Mouse (Mus musculus): ENCODE measurements at regions not wholly inside any gene's neighbourhood (a gene's known extent, or its start where the extent isn't known, plus 50 kb on each side); places are given as distances from the start of the nearest gene placed in this dataset.
"Not testable (repeated sequence)": the region's sequence is repeated elsewhere in the genome, so short reads cannot be mapped to it uniquely, and the experiment has no call there.

DNA sequence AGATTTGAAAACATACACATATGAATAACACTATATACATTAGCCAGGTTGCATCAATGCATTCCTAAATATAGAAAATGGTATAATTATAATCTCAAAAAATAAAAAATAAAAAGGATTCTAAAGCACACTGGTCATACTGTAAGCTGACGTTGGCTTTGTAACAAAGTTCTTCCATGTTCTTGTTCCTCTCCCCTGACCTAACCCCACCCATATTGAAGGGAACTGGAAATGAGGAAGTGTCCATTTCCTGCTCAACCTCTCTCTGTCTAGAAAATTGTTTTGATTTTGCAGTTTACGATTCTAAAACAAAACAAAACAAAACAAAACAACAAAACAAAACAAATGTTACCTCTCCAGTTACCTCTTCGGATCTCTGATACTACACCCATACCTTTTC, 427.5 kb upstream of the Dab2 start:
- H3K4me2 ChIP-seq (ENCODE audit: low read depth, low read length, severe bottlenecking): no peak overlapping the region

DNA sequence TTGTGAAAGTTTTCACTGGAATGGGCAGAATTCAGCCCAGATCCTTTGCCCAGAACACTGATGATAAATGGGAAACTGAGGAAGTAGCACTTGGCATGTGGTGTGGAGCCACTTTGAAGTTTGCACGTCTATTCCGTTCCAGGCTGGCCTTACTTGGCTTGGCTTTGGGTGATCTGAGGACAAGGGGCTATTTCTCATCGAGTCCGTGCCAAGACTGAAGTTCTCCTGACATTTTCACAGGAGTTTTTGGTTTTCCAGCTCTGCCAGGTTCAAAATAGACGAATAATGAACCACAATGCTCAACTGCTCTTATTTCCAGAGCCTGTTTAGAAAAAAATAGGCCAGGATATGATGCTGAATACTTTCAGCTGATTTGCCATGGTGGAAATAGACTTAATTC, 421.8 kb upstream of the Dab2 start:
- H3K4me1 ChIP-seq (replicated peaks; ENCODE audit: control insufficient read depth, insufficient read depth, low read length): no peaks in the 10 kb centered on the region
- no peaks in the 10 kb centered on the region for H3K9me3 ChIP-seq (ENCODE audit: control insufficient read depth, low read length)
- ATAC-seq (replicated peaks; ENCODE audit: low FRiP score): no peak
- no peaks in the 10 kb centered on the region for H3K36me3 ChIP-seq (ENCODE audit: control insufficient read depth, insufficient read depth, low read length)
- no peak for DNase-seq (ENCODE audit: low spot score)
- no peak overlapping the region for H3K4me3 ChIP-seq (ENCODE audit: low read depth, low read length)
- no peak overlapping the region for H3K9ac ChIP-seq (ENCODE audit: low read length)
- H3K27me3 ChIP-seq (ENCODE audit: control insufficient read depth, insufficient read depth, low read length): no peaks in the 10 kb centered on the region
- WGBS: 90% methylated on average over 5 of the region's 5 CpGs
- no peak overlapping the region for H3K27ac ChIP-seq (ENCODE audit: low read depth, low read length)
- H3K4me2 ChIP-seq (ENCODE audit: low read depth, low read length, severe bottlenecking): no peak overlapping the region

More for the DNA sequence above, 427.5 kb upstream of the Dab2 start:
- Histone ChIP-seq H3K27me3 (ENCODE audit: control insufficient read depth, insufficient read depth, low read length) (no peaks in the 10 kb centered on the region), H3K4me1 (replicated peaks; ENCODE audit: control insufficient read depth, insufficient read depth, low read length) (no peaks in the 10 kb centered on the region), H3K27ac (ENCODE audit: low read depth, low read length) (no peak overlapping the region), H3K4me3 (ENCODE audit: low read depth, low read length) (no peak overlapping the region), H3K9ac (ENCODE audit: low read length) (no peak overlapping the region), H3K9me3 (ENCODE audit: control insufficient read depth, low read length) (no peaks in the 10 kb centered on the region), H3K36me3 (ENCODE audit: control insufficient read depth, insufficient read depth, low read length) (no peaks in the 10 kb centered on the region)
- WGBS: 87% methylated on average over 3 of the region's 3 CpGs
- ATAC-seq (replicated peaks; ENCODE audit: low FRiP score) (no peak), DNase-seq (ENCODE audit: low spot score) (no peak)

DNA sequence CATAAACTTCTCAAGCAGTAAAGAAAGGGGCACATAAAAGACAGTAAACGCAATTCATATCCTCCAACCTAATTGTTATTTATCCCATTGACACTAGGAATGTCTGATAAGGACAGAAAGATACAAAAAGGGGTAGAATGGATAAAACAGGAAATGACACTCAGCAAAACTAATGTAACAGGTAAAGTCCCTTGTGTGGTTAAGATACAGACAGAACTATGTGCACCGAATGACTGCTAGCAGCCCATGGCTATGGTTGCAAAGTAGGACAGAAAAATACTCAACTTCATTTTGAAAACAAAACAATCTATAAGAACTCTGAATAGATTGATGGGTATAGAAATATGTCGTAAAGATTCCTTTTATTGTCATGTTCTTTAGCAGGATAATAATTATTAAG, 408.4 kb upstream of the Dab2 start:
- ATAC-seq (replicated peaks; ENCODE audit: low FRiP score): no peak
- Histone ChIP-seq H3K36me3 (ENCODE audit: control insufficient read depth, insufficient read depth, low read length) (no peaks in the 10 kb centered on the region), H3K4me1 (replicated peaks; ENCODE audit: control insufficient read depth, insufficient read depth, low read length) (no peaks in the 10 kb centered on the region), H3K4me2 (ENCODE audit: low read depth, low read length, severe bottlenecking) (no peak overlapping the region), H3K9me3 (ENCODE audit: control insufficient read depth, low read length) (no peaks in the 10 kb centered on the region), H3K27me3 (ENCODE audit: control insufficient read depth, insufficient read depth, low read length) (no peaks in the 10 kb centered on the region), H3K27ac (ENCODE audit: low read depth, low read length) (no peak overlapping the region), H3K4me3 (ENCODE audit: low read depth, low read length) (no peak overlapping the region), H3K9ac (ENCODE audit: low read length) (no peak overlapping the region)
- no peak for DNase-seq (ENCODE audit: low spot score)
- 85% methylated on average over 3 of the region's 3 CpGs for WGBS

DNA sequence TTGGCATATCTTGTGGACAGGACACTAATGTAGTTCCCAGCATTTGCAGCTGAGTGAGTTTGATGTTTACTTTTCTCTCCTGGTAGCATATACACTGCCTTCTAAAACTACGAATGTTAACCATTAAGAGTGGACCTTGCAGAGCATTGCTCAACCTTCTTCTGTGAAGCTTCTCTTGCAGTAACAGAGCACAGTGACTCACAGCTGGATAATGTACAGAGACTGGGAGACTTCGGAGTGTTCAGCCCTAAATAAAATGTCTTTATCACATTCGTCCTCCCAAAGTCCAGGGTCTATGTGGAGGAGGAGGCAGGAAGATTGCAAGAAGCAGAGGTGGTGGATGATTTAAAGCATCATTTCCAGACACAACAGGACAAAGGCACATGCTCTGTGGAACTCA, 407.6 kb upstream of the Dab2 start:
- no peak overlapping the region for H3K4me3 ChIP-seq (ENCODE audit: low read depth, low read length)
- H3K27me3 ChIP-seq (ENCODE audit: control insufficient read depth, insufficient read depth, low read length): no peaks in the 10 kb centered on the region
- no peak overlapping the region for H3K9ac ChIP-seq (ENCODE audit: low read length)
- ATAC-seq (replicated peaks; ENCODE audit: low FRiP score) (no peak), DNase-seq (ENCODE audit: low spot score) (no peak)
- no peaks in the 10 kb centered on the region for H3K4me1 ChIP-seq (replicated peaks; ENCODE audit: control insufficient read depth, insufficient read depth, low read length)
- no peak overlapping the region for H3K27ac ChIP-seq (ENCODE audit: low read depth, low read length)
- no peaks in the 10 kb centered on the region for H3K36me3 ChIP-seq (ENCODE audit: control insufficient read depth, insufficient read depth, low read length)
- H3K9me3 ChIP-seq (ENCODE audit: control insufficient read depth, low read length): no peaks in the 10 kb centered on the region
- no peak overlapping the region for H3K4me2 ChIP-seq (ENCODE audit: low read depth, low read length, severe bottlenecking)
- 82% methylated on average over 3 of the region's 3 CpGs for WGBS

DNA sequence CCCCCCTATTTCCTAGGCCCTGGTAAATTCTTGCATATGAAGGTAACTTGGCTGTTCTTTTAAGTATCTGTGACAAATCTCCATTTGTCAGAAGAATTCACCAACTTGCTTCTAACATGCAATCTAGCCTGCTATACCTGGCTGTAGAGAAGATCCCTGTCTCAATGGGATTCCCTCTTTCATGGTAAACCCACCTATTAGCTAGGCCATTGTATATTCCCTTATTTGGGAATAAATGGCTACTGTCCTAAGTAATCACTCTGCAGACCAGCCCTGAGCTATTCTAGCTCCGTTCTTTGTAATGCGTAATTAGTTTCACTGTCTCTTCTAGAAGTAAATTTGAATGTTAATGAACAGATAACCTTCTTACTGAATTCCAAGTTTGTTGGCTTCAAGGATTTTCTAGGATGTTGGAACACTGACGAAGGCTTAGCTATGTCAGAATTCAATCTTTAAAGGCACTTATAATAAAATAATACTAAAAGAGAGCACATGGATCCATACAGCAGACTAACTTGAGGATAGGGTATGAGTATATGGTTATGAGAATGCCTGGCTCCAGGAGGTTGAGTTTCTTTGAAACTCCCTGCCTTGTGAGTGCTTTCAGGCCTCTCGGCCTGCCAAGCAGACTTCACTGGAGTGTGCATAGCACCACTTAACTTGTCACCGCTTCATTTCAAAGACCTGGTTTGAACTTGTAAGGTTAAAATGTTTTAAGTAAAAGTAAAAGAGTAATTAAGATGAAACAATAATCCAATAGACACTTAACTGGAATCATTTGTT, 403.7 kb upstream of the Dab2 start:
- 81% methylated on average over 5 of the region's 5 CpGs for WGBS

DNA sequence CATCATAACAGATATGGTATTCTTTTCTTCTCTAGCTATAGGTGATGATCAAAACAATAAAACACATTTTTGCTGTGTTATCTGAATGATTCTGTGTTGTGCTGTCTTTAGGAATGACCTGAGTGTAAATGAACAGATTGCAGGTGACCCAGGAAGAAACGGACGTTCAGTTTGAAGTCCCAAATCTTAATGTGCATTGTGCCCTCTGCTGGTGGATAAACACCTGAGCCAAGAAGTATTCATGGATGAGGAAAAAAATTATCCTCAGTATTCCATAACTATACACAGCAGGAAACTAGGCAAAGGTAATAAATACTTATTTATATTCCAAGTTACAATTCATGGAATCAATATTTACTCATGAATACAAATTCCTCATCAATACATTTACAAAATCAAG, 384.3 kb upstream of the Dab2 start:
- Histone ChIP-seq H3K27me3 (ENCODE audit: control insufficient read depth, insufficient read depth, low read length) (no peaks in the 10 kb centered on the region), H3K27ac (ENCODE audit: low read depth, low read length) (no peak overlapping the region), H3K36me3 (ENCODE audit: control insufficient read depth, insufficient read depth, low read length) (no peaks in the 10 kb centered on the region), H3K4me1 (replicated peaks; ENCODE audit: control insufficient read depth, insufficient read depth, low read length) (no peaks in the 10 kb centered on the region), H3K4me2 (ENCODE audit: low read depth, low read length, severe bottlenecking) (no peak overlapping the region), H3K9ac (ENCODE audit: low read length) (no peak overlapping the region), H3K4me3 (ENCODE audit: low read depth, low read length) (no peak overlapping the region), H3K9me3 (ENCODE audit: control insufficient read depth, low read length) (no peaks in the 10 kb centered on the region)
- WGBS: 21% methylated on average over 2 of the region's 2 CpGs
- ATAC-seq (replicated peaks; ENCODE audit: low FRiP score) (no peak), DNase-seq (ENCODE audit: low spot score) (no peak)

More for the DNA sequence above, 403.7 kb upstream of the Dab2 start:
- not testable (repeated sequence) for H3K4me1 ChIP-seq (replicated peaks; ENCODE audit: control insufficient read depth, insufficient read depth, low read length); H3K4me2 ChIP-seq (ENCODE audit: low read depth, low read length, severe bottlenecking); H3K4me3 ChIP-seq (ENCODE audit: low read depth, low read length); H3K27me3 ChIP-seq (ENCODE audit: control insufficient read depth, insufficient read depth, low read length); H3K9ac ChIP-seq (ENCODE audit: low read length); DNase-seq (ENCODE audit: low spot score); H3K27ac ChIP-seq (ENCODE audit: low read depth, low read length); H3K9me3 ChIP-seq (ENCODE audit: control insufficient read depth, low read length); ATAC-seq (replicated peaks; ENCODE audit: low FRiP score); H3K36me3 ChIP-seq (ENCODE audit: control insufficient read depth, insufficient read depth, low read length)

DNA sequence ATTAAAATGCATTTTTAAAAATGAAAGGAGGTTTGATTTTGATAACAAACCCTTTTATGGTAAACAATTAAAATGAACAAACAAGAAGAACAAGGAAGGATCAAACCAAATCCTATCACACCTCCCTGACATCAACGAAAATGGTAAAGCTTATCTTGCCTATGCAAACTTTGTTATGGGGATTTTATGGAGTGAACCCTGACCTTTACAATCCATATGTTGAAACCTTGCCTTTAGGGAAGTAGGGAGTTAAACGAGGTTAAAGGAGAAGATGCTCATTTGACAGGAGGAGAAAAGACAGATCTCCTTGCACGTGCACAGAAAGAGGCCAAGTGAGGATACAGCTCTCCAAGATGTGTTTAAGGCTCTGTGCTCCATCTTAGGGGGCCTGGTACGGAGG, 379.5 kb upstream of the Dab2 start:
- Histone ChIP-seq H3K36me3 (ENCODE audit: control insufficient read depth, insufficient read depth, low read length) (no peaks in the 10 kb centered on the region), H3K4me2 (ENCODE audit: low read depth, low read length, severe bottlenecking) (no peak overlapping the region), H3K4me1 (replicated peaks; ENCODE audit: control insufficient read depth, insufficient read depth, low read length) (no peaks in the 10 kb centered on the region), H3K9me3 (ENCODE audit: control insufficient read depth, low read length) (no peaks in the 10 kb centered on the region), H3K9ac (ENCODE audit: low read length) (no peak overlapping the region), H3K4me3 (ENCODE audit: low read depth, low read length) (no peak overlapping the region), H3K27ac (ENCODE audit: low read depth, low read length) (no peak overlapping the region), H3K27me3 (ENCODE audit: control insufficient read depth, insufficient read depth, low read length) (no peaks in the 10 kb centered on the region)
- ATAC-seq (replicated peaks; ENCODE audit: low FRiP score) (no peak), DNase-seq (ENCODE audit: low spot score) (no peak)
- 66% methylated on average over 4 of the region's 4 CpGs for WGBS

DNA sequence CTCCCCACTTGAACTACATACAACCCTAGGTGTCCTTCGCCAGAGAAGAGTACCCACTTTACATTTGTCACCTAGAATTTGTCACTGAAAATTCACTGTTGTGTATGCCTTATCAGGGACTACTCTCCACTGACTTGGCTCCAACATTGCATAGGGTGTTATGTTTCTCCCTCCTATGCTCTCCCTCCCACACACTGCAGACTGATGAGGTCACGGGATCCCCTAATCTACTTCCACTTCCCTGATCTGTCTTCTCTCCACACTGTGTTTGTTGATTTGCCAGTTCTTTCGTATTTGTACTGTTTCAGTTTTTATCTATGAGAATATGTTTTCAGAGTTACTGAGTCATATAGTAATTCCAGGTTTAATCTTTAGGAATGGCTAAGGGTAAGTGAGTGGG, 371.8 kb upstream of the Dab2 start:
- DNase-seq (ENCODE audit: low spot score) (no peak), ATAC-seq (replicated peaks; ENCODE audit: low FRiP score) (no peak)
- H3K9ac ChIP-seq (ENCODE audit: low read length): no peak overlapping the region
- H3K36me3 ChIP-seq (ENCODE audit: control insufficient read depth, insufficient read depth, low read length): no peaks in the 10 kb centered on the region
- H3K9me3 ChIP-seq (ENCODE audit: control insufficient read depth, low read length): no peaks in the 10 kb centered on the region
- no peak overlapping the region for H3K4me3 ChIP-seq (ENCODE audit: low read depth, low read length)
- no peaks in the 10 kb centered on the region for H3K4me1 ChIP-seq (replicated peaks; ENCODE audit: control insufficient read depth, insufficient read depth, low read length)
- H3K4me2 ChIP-seq (ENCODE audit: low read depth, low read length, severe bottlenecking): no peak overlapping the region
- no peak overlapping the region for H3K27ac ChIP-seq (ENCODE audit: low read depth, low read length)
- H3K27me3 ChIP-seq (ENCODE audit: control insufficient read depth, insufficient read depth, low read length): no peaks in the 10 kb centered on the region
- WGBS: 78% methylated on average over 3 of the region's 3 CpGs

DNA sequence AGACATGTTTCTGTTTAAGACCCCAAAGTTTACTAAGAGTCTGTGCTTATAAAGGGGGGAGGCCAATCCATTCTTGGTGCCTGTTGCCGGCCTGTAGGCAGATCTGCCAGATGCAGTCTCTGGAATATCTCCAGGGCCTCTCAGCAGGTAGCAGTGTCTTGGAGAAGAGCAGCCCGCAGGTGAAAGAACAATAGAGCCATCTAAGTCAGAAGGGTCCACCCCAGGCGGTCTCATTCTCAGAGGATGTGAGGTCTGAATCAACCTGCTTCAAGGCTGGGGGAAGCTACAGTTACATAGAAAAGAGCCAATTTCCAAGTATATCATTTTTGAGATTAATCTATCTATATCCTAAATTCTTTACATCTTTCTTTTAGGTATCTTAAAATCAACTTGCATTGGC, 366.0 kb upstream of the Dab2 start:
- no peak for ATAC-seq (replicated peaks; ENCODE audit: low FRiP score)
- 28% methylated on average over 3 of the region's 3 CpGs for WGBS
- no peak for DNase-seq (ENCODE audit: low spot score)

More for the DNA sequence above, 366.0 kb upstream of the Dab2 start:
- Histone ChIP-seq H3K4me3 (ENCODE audit: low read depth, low read length) (no peak overlapping the region), H3K9ac (ENCODE audit: low read length) (no peak overlapping the region), H3K4me1 (replicated peaks; ENCODE audit: control insufficient read depth, insufficient read depth, low read length) (no peaks in the 10 kb centered on the region), H3K9me3 (ENCODE audit: control insufficient read depth, low read length) (no peaks in the 10 kb centered on the region), H3K27me3 (ENCODE audit: control insufficient read depth, insufficient read depth, low read length) (no peaks in the 10 kb centered on the region), H3K27ac (ENCODE audit: low read depth, low read length) (no peak overlapping the region), H3K36me3 (ENCODE audit: control insufficient read depth, insufficient read depth, low read length) (no peaks in the 10 kb centered on the region), H3K4me2 (ENCODE audit: low read depth, low read length, severe bottlenecking) (no peak overlapping the region)
